In genomic region chr10:58659268-58659986, GRCm38 (mm10) we compare ENCODE assay signal across 24 mouse cellular contexts. TPM values are rescaled to one million over a fixed set of nuclear protein-coding genes. Genes with fewer than 3 reads are reported as not detected.
DNase-seq lines count a peak whose midpoint lies in the region; ATAC-seq and TF ChIP-seq lines count a peak whose summit lies in the region.
"Had no signal": no experiment of that assay in that cellular context is flagged by ENCODE, and none has a peak within 500 bp of the region (broad histone marks: within the 10 kb centered on the region; RNA-seq: fewer than 3 reads in every experiment).

No protein-coding gene starts in this region.

- DNase-seq in midbrain, embryonic 11.5 days (ENCODE audit: low spot score, missing footprints): no peak
- DNase-seq in brain, embryonic 14.5 days (ENCODE audit: low read depth): peak; percentile 65
- DNase-seq in testis, postnatal 10 days (ENCODE audit: low spot score): peak; percentile 68
- no peak for DNase-seq in urinary bladder, postnatal 36 days (ENCODE audit: low spot score in 2 of 2)
- DNase-seq: adrenal gland, adult 2 months; adrenal gland, postnatal 25 days; cerebellum, adult 2 months; cerebellum, postnatal 14 days; gastrocnemius, postnatal 14 days; heart, adult 11 months; heart, postnatal 36 days had no signal

- TF ChIP-seq POLR2A in brain, embryonic 14.5 days (IDR thresholded peaks at IDR 0.05; ENCODE audit: borderline replicate concordance, extremely low read depth, insufficient read depth, insufficient read length, poor library complexity, severe bottlenecking): no peak

- no peak overlapping the region for H3K4me3 ChIP-seq in midbrain, embryonic 13.5 days (replicated peaks)
- no peak overlapping the region for H3K4me3 ChIP-seq in midbrain, embryonic 11.5 days (ENCODE audit: low read depth, low read length)
- H3K4me3 ChIP-seq: embryonic facial prominence, embryonic 13.5 days; heart, embryonic 13.5 days; hindbrain, embryonic 12.5 days had no signal

- no peaks in the 10 kb centered on the region for H3K36me3 ChIP-seq in midbrain, embryonic 13.5 days
- no peaks in the 10 kb centered on the region for H3K36me3 ChIP-seq in midbrain, embryonic 11.5 days (ENCODE audit: control insufficient read depth, insufficient read depth, low read length)
- H3K36me3 ChIP-seq: embryonic facial prominence, embryonic 13.5 days; heart, embryonic 13.5 days; hindbrain, embryonic 12.5 days had no signal

- 66% methylated on average over 11 of the region's 11 CpGs for WGBS in midbrain, embryonic 13.5 days
- WGBS in midbrain, embryonic 11.5 days: 72% methylated on average over 11 of the region's 11 CpGs

- H3K4me2 ChIP-seq in midbrain, embryonic 13.5 days (replicated peaks): no peak overlapping the region
- no peak overlapping the region for H3K4me2 ChIP-seq in midbrain, embryonic 11.5 days
- H3K4me2 ChIP-seq: embryonic facial prominence, embryonic 13.5 days; heart, embryonic 13.5 days; hindbrain, embryonic 12.5 days had no signal

- H3K27me3 ChIP-seq in midbrain, embryonic 13.5 days: no peaks in the 10 kb centered on the region
- H3K27me3 ChIP-seq in midbrain, embryonic 11.5 days (ENCODE audit: control insufficient read depth, insufficient read depth, low read length): no peaks in the 10 kb centered on the region
- H3K27me3 ChIP-seq: embryonic facial prominence, embryonic 13.5 days; heart, embryonic 13.5 days; hindbrain, embryonic 12.5 days had no signal

- no peaks in the 10 kb centered on the region for H3K9me3 ChIP-seq in midbrain, embryonic 13.5 days
- H3K9me3 ChIP-seq in midbrain, embryonic 11.5 days (ENCODE audit: control insufficient read depth, low read length): no peaks in the 10 kb centered on the region
- H3K9me3 ChIP-seq: embryonic facial prominence, embryonic 13.5 days; heart, embryonic 13.5 days; hindbrain, embryonic 12.5 days had no signal

- no peak overlapping the region for H3K27ac ChIP-seq in midbrain, embryonic 13.5 days
- H3K27ac ChIP-seq in midbrain, embryonic 11.5 days (ENCODE audit: low read depth, low read length): no peak overlapping the region
- H3K27ac ChIP-seq: embryonic facial prominence, embryonic 13.5 days; heart, embryonic 13.5 days; hindbrain, embryonic 12.5 days had no signal

- TF ChIP-seq CTCF in brain, embryonic 14.5 days (IDR thresholded peaks at IDR 0.05; ENCODE audit: borderline replicate concordance, extremely low read depth, insufficient read depth, insufficient read length): no peak

- ATAC-seq in midbrain, embryonic 13.5 days: peak; percentile 46; the same call in 1 of the 2 replicates
- ATAC-seq in midbrain, embryonic 11.5 days (ENCODE audit: low FRiP score): no peak
- ATAC-seq in hematopoietic stem cell, adult 5-6 weeks (replicated peaks in 1 of 2; ENCODE audit: insufficient read depth in 1 of 2, low FRiP score in 2 of 2, low TSS enrichment in 1 of 2, low read depth in 1 of 2, poor library complexity in 2 of 2, severe bottlenecking in 2 of 2): 0 out of 4 replicates have a peak, but pooled peaks have one; percentile 26 to 46
- no peak for ATAC-seq in monocyte, adult 5-6 weeks (replicated peaks; ENCODE audit: insufficient number of reproducible peaks, low FRiP score, low TSS enrichment, poor library complexity, severe bottlenecking)
- ATAC-seq: forebrain, embryonic 16.5 days; hindbrain, embryonic 16.5 days; inflammation-experienced regulatory T-cells, adult 6 months had no signal

- no peak overlapping the region for H3K9ac ChIP-seq in midbrain, embryonic 13.5 days (replicated peaks)
- H3K9ac ChIP-seq in midbrain, embryonic 11.5 days (ENCODE audit: low read length): no peak overlapping the region
- H3K9ac ChIP-seq: embryonic facial prominence, embryonic 13.5 days; heart, embryonic 13.5 days; hindbrain, embryonic 12.5 days had no signal

- 0 out of 2 replicates have a peak, but pooled peaks cover 3% of the 10 kb centered on the region for H3K4me1 ChIP-seq in midbrain, embryonic 13.5 days (replicated peaks)
- H3K4me1 ChIP-seq in midbrain, embryonic 11.5 days (ENCODE audit: control insufficient read depth, insufficient read depth, low read length): no peaks in the 10 kb centered on the region
- H3K4me1 ChIP-seq: hindbrain, embryonic 12.5 days had no signal

RNA-seq across cellular contexts. Expression of gene Edar, which starts 16.0 kb away (rescaled TPM):
- polyA plus RNA-seq in midbrain, embryonic 13.5 days (2015; fragmentation: Nextera tagmentation; extraction: Ambion mirVana): 0.17 and 0.27 TPM in 2 replicates
- polyA plus RNA-seq in midbrain, embryonic 11.5 days (2014; fragmentation: Nextera tagmentation; extraction: Ambion mirVana): 0.18 and 0.59 TPM in 2 replicates
- 0.67 and 0.97 TPM in 2 replicates for polyA plus RNA-seq in brain, embryonic 14.5 days (2012; rRNA removed)
- 3.1 and 4.2 TPM in 2 replicates for total RNA-seq in hematopoietic stem cell, adult 5-6 weeks (2017)
- total RNA-seq in monocyte, adult 5-6 weeks (2017): not detected in 3 replicates
- polyA plus RNA-seq: heart, postnatal 0 days; inflammation-experienced regulatory T-cells, adult 6 months had no signal

RNA-seq across cellular contexts. Expression of gene Gm17542, which starts 58.6 kb away (rescaled TPM):
- polyA plus RNA-seq in midbrain, embryonic 13.5 days (2015; fragmentation: Nextera tagmentation; extraction: Ambion mirVana): not detected in 2 replicates
- not detected in 2 replicates for polyA plus RNA-seq in midbrain, embryonic 11.5 days (2014; fragmentation: Nextera tagmentation; extraction: Ambion mirVana)
- polyA plus RNA-seq in brain, embryonic 14.5 days (2012; rRNA removed): not detected in 2 replicates
- not detected in 2 replicates for total RNA-seq in hematopoietic stem cell, adult 5-6 weeks (2017)
- not detected in 3 replicates for total RNA-seq in monocyte, adult 5-6 weeks (2017)
- total RNA-seq: adrenal gland, adult 2 months; adrenal gland, postnatal 25 days; ES-E14; gastrocnemius, postnatal 14 days; heart, postnatal 36 days had no signal
- polyA plus RNA-seq: adrenal gland, adult 2 months; cerebellum, adult 2 months; cortical plate, adult 2 months; embryonic facial prominence, embryonic 13.5 days; forebrain, embryonic 16.5 days; frontal cortex, adult 2 months; heart, embryonic 13.5 days; heart, postnatal 0 days; hindbrain, embryonic 12.5 days; hindbrain, embryonic 16.5 days; inflammation-experienced regulatory T-cells, adult 6 months had no signal

Comparison
In these comparisons a context has a peak if more than half of its experiments do, and no peak if none do; other contexts are left out.
1. ATAC-seq: peak in midbrain, embryonic 13.5 days (single experiment) and hematopoietic stem cell, adult 5-6 weeks (2 of 2); none in midbrain, embryonic 11.5 days (single experiment) and monocyte, adult 5-6 weeks (single experiment).
2. DNase-seq: peak in brain, embryonic 14.5 days (single experiment) and testis, postnatal 10 days (single experiment); none in midbrain, embryonic 11.5 days (single experiment) and urinary bladder, postnatal 36 days (0 of 2).